Mouse (Mus musculus): ENCODE measurements around the gene Lrrc52. TPM values are rescaled to one million over a fixed set of nuclear protein-coding genes. Genes with fewer than 3 reads are reported as not detected.

Gene Lrrc52
- polyA plus RNA-seq (2014; fragmentation: Nextera tagmentation; extraction: Ambion mirVana): not detected in 2 replicates

DNA sequence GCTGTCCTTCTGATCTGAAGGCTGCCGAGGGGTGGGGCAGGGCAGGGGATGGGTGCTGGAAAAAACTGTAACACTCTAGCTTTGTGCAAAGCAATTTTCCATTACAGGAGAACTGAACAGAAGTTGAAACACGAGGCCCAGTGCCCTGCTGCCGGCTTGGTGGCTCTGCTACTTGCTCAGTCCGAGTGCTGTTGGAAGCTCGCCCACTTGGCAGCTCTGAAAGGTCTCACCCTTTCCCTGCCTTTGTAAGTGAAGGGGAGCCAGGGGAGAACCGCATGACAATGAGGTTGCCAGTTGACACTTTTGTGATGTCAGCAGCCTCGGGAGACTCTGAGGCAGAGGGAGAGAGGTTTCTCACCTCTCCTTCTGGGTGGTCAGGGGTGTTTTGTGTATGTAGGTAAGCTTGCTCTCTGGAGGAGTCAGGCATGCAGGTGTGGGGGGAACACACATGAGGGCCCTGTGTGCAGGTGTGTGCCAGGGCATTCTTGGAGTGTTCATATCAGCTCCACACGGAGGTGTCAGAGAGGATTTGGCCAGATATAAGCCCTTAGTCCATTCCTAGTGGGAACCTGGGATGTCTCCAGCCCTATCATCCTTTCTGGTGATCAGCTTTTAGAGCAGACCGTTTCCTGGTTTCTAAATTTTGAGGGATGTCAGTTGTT, at the start of gene Lrrc52:
Lrrc52 (minus strand) TSS at position 16 of the 662 bp plus-strand sequence.
- Histone ChIP-seq H3K4me2 (ENCODE audit: low read depth, low read length) (no peak within 1 kb of the TSS), H3K9me3 (ENCODE audit: control insufficient read depth, low read length) (no peaks in the 10 kb centered on the region), H3K4me3 (ENCODE audit: low read depth, low read length) (no peak within 1 kb of the TSS), H3K27me3 (ENCODE audit: control insufficient read depth, insufficient read depth, low read length) (no peaks in the 10 kb centered on the region), H3K9ac (replicated peaks; ENCODE audit: low read depth, low read length) (no peak within 1 kb of the TSS), H3K36me3 (ENCODE audit: control insufficient read depth, insufficient read depth, low read length) (no peaks in the 10 kb centered on the region), H3K27ac (ENCODE audit: low read depth, low read length) (no peak within 1 kb of the TSS), H3K4me1 (ENCODE audit: control insufficient read depth, insufficient read depth, low read length) (no peaks in the 10 kb centered on the region)
- 31% methylated on average over 9 of the region's 9 CpGs for WGBS
- ATAC-seq (ENCODE audit: low read depth): peak; percentile 38; the same call in 1 of the 2 replicates

DNA sequence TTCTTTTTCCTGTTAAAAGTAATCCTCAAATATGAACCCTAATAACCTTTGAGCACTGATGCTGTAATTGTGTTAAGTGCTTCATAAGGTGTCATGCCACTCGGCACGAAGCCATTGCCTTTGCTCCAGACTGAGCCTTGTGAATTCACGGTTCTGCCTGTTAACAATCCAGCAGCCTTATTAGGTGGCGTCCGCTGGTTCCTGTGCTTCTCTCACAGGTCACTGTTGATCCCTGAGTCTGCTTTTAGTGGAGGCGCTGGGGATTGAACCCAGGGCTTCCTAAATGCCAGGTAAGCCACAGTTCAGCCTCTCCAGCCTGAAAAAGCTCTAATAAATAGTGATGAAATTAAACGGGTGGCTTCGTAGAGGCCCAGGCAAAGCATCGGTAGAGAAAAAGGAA, 45.0 kb upstream of the Lrrc52 start:
- H3K36me3 ChIP-seq (ENCODE audit: control insufficient read depth, insufficient read depth, low read length): no peaks in the 10 kb centered on the region
- no peaks in the 10 kb centered on the region for H3K4me1 ChIP-seq (ENCODE audit: control insufficient read depth, insufficient read depth, low read length)
- 89% methylated on average over 9 of the region's 9 CpGs for WGBS
- no peak overlapping the region for H3K27ac ChIP-seq (ENCODE audit: low read depth, low read length)
- H3K4me3 ChIP-seq (ENCODE audit: low read depth, low read length): no peak overlapping the region
- no peak overlapping the region for H3K9ac ChIP-seq (replicated peaks; ENCODE audit: low read depth, low read length)
- H3K4me2 ChIP-seq (ENCODE audit: low read depth, low read length): no peak overlapping the region
- H3K9me3 ChIP-seq (ENCODE audit: control insufficient read depth, low read length): no peaks in the 10 kb centered on the region
- no peaks in the 10 kb centered on the region for H3K27me3 ChIP-seq (ENCODE audit: control insufficient read depth, insufficient read depth, low read length)
- no peak for ATAC-seq (ENCODE audit: low read depth)

DNA sequence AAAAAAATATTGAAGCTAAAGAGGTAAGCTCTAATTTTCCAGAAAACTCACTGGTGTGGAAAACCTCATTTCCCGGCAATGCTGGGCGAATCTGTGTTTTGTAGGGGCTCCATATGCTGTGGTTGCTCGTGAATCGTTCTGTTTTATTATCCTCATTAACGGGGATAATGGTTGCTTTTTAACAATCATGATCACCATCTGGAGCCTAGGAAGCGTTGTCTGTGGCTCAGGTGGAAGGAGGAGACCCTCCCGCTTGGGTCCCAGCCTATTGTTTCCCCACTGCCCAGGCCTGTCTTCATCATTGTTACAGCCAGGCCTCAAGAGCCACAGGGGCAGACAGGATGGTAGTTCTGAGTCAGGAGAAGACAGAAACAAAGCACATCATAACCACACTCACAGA, 39.5 kb upstream of the Lrrc52 start:
- H3K27ac ChIP-seq (ENCODE audit: low read depth, low read length): peak overlapping the region; percentile 63

GRCm38 (mm10) chr1:167505427-167505826, 38.8 kb upstream of the Lrrc52 start:
- Histone ChIP-seq H3K9ac (replicated peaks; ENCODE audit: low read depth, low read length) (no peak overlapping the region), H3K4me2 (ENCODE audit: low read depth, low read length) (no peak overlapping the region), H3K4me1 (ENCODE audit: control insufficient read depth, insufficient read depth, low read length) (peaks cover 5% of the 10 kb centered on the region), H3K27me3 (ENCODE audit: control insufficient read depth, insufficient read depth, low read length) (no peaks in the 10 kb centered on the region), H3K9me3 (ENCODE audit: control insufficient read depth, low read length) (no peaks in the 10 kb centered on the region), H3K27ac (ENCODE audit: low read depth, low read length) (peak overlapping the region; percentile 63), H3K4me3 (ENCODE audit: low read depth, low read length) (no peak overlapping the region), H3K36me3 (ENCODE audit: control insufficient read depth, insufficient read depth, low read length) (no peaks in the 10 kb centered on the region)
- ATAC-seq (ENCODE audit: low read depth): peak; percentile 62; the same call in 1 of the 2 replicates
- WGBS: 71% methylated on average over 1 of the region's 1 CpGs

More for the DNA sequence above, 39.5 kb upstream of the Lrrc52 start:
- Histone ChIP-seq H3K4me2 (ENCODE audit: low read depth, low read length) (no peak overlapping the region), H3K27me3 (ENCODE audit: control insufficient read depth, insufficient read depth, low read length) (no peaks in the 10 kb centered on the region), H3K4me1 (ENCODE audit: control insufficient read depth, insufficient read depth, low read length) (peaks cover 4% of the 10 kb centered on the region; the same call in 1 of the 2 replicates), H3K36me3 (ENCODE audit: control insufficient read depth, insufficient read depth, low read length) (no peaks in the 10 kb centered on the region), H3K4me3 (ENCODE audit: low read depth, low read length) (no peak overlapping the region), H3K9ac (replicated peaks; ENCODE audit: low read depth, low read length) (no peak overlapping the region), H3K9me3 (ENCODE audit: control insufficient read depth, low read length) (no peaks in the 10 kb centered on the region)
- peak; percentile 79 for ATAC-seq (ENCODE audit: low read depth)
- WGBS: 12% methylated on average over 7 of the region's 7 CpGs

DNA sequence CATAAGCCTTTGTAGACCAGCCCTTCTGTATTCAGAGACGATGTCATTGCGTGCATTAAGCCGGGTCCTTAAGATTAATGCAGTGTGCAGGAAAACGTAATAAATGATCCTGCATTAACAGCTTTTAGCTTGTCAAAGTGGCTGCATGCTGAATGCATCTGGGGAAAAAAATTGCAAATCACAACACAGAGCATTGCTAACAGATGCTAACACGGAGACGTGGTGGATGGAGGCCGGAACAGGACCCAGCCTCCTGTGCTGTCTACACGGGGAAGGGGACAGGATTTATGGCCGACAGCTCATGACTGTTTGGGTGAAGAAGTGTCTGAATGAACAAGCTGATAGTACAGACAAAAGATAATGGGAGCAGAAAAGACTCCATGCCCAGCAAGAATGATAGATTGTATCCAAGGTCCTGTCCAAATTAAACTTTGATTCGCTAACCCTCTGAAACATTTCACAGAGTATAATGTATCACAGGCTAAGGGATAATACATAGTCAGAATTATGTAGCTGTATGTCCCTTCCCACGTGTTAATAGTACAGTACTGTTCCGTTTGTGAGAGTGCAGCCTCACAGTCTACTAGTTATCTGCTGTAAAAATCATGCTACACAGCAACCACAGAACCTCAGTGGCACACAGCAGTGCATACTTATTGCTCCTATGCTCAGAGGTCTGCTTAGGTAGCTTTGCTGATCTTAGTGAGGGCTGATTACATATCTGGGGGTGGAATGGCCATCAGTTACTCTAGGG, 32.7 kb upstream of the Lrrc52 start:
- Histone ChIP-seq H3K9me3 (ENCODE audit: control insufficient read depth, low read length) (no peaks in the 10 kb centered on the region), H3K4me3 (ENCODE audit: low read depth, low read length) (no peak overlapping the region), H3K27me3 (ENCODE audit: control insufficient read depth, insufficient read depth, low read length) (no peaks in the 10 kb centered on the region), H3K27ac (ENCODE audit: low read depth, low read length) (no peak overlapping the region), H3K9ac (replicated peaks; ENCODE audit: low read depth, low read length) (no peak overlapping the region), H3K4me2 (ENCODE audit: low read depth, low read length) (no peak overlapping the region), H3K36me3 (ENCODE audit: control insufficient read depth, insufficient read depth, low read length) (no peaks in the 10 kb centered on the region), H3K4me1 (ENCODE audit: control insufficient read depth, insufficient read depth, low read length) (peaks cover 8% of the 10 kb centered on the region)
- 27% methylated on average over 12 of the region's 12 CpGs for WGBS
- peak; percentile 82 for ATAC-seq (ENCODE audit: low read depth)

GRCm38 (mm10) chr1:167497991-167498390, 31.4 kb upstream of the Lrrc52 start:
- no peak; the same call in 1 of the 2 replicates for ATAC-seq (ENCODE audit: low read depth)
- H3K27ac ChIP-seq (ENCODE audit: low read depth, low read length): no peak overlapping the region

DNA sequence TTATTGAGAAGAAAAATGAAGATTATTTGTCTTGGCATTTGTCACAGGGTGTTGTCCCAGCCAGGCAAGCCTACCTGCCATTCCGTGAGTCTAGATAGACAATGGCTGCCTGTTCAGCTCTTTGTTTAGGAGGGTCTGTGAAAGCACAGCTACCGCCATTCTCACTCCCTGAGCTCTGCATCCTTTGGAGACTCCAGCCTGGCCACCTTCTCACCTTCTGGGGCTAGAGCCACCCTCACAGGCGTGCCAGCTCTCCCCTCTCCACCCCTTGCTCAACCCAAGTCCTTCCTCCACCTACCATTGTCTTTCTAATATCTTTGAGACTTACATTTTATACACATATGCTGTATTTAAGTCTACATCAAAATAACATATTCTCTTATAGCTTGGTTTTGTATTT, 31.0 kb upstream of the Lrrc52 start:
- no peak overlapping the region for H3K27ac ChIP-seq (ENCODE audit: low read depth, low read length)
- no peak overlapping the region for H3K4me3 ChIP-seq (ENCODE audit: low read depth, low read length)
- no peak overlapping the region for H3K4me2 ChIP-seq (ENCODE audit: low read depth, low read length)
- 45% methylated on average over 3 of the region's 3 CpGs for WGBS
- H3K9ac ChIP-seq (replicated peaks; ENCODE audit: low read depth, low read length): no peak overlapping the region
- H3K36me3 ChIP-seq (ENCODE audit: control insufficient read depth, insufficient read depth, low read length): no peaks in the 10 kb centered on the region
- peaks cover 8% of the 10 kb centered on the region for H3K4me1 ChIP-seq (ENCODE audit: control insufficient read depth, insufficient read depth, low read length)
- H3K27me3 ChIP-seq (ENCODE audit: control insufficient read depth, insufficient read depth, low read length): no peaks in the 10 kb centered on the region
- no peak for ATAC-seq (ENCODE audit: low read depth)
- no peaks in the 10 kb centered on the region for H3K9me3 ChIP-seq (ENCODE audit: control insufficient read depth, low read length)

More at GRCm38 (mm10) chr1:167497991-167498390, 31.4 kb upstream of the Lrrc52 start:
- Histone ChIP-seq H3K9ac (replicated peaks; ENCODE audit: low read depth, low read length) (no peak overlapping the region), H3K36me3 (ENCODE audit: control insufficient read depth, insufficient read depth, low read length) (no peaks in the 10 kb centered on the region), H3K27me3 (ENCODE audit: control insufficient read depth, insufficient read depth, low read length) (no peaks in the 10 kb centered on the region), H3K4me3 (ENCODE audit: low read depth, low read length) (no peak overlapping the region), H3K9me3 (ENCODE audit: control insufficient read depth, low read length) (no peaks in the 10 kb centered on the region), H3K4me1 (ENCODE audit: control insufficient read depth, insufficient read depth, low read length) (peaks cover 8% of the 10 kb centered on the region), H3K4me2 (ENCODE audit: low read depth, low read length) (no peak overlapping the region)
- WGBS: 21% methylated on average over 10 of the region's 10 CpGs

- H3K4me1 ChIP-seq (ENCODE audit: control insufficient read depth, insufficient read depth, low read length): no peaks in the 10 kb centered on the region
- no peaks in the 10 kb centered on the region for H3K36me3 ChIP-seq (ENCODE audit: control insufficient read depth, insufficient read depth, low read length)
- H3K4me2 ChIP-seq (ENCODE audit: low read depth, low read length): no peak overlapping the region
- no peaks in the 10 kb centered on the region for H3K27me3 ChIP-seq (ENCODE audit: control insufficient read depth, insufficient read depth, low read length)
- H3K4me3 ChIP-seq (ENCODE audit: low read depth, low read length): no peak overlapping the region
- WGBS: 91% methylated on average over 7 of the region's 7 CpGs
- no peaks in the 10 kb centered on the region for H3K9me3 ChIP-seq (ENCODE audit: control insufficient read depth, low read length)
- no peak for ATAC-seq (ENCODE audit: low read depth)
- H3K9ac ChIP-seq (replicated peaks; ENCODE audit: low read depth, low read length): no peak overlapping the region
- H3K27ac ChIP-seq (ENCODE audit: low read depth, low read length): no peak overlapping the region
Measured at GRCm38 (mm10) chr1:167491501-167491900, 24.9 kb upstream of the Lrrc52 start.

DNA sequence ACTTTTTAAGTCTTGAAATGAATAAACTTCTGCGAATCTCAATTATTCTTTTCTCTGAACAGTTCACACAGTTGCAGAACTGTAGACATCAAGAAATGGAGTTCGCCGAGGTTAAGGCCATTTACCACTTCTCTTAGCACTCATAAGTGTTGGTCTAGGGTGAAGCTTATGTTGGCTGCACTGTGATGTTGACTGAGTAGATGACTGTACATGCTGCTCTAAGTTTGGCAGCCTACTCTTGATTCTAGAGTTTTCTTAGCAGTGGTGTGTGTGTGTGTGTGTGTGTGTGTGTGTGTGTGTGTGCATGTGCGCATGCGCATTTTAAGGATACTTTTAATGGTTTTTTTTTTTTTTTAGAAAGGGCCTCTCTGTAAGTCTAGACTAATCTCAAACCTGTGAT, 21.4 kb upstream of the Lrrc52 start:
- Histone ChIP-seq H3K4me2 (ENCODE audit: low read depth, low read length) (no peak overlapping the region), H3K27ac (ENCODE audit: low read depth, low read length) (no peak overlapping the region), H3K9ac (replicated peaks; ENCODE audit: low read depth, low read length) (no peak overlapping the region), H3K4me1 (ENCODE audit: control insufficient read depth, insufficient read depth, low read length) (no peaks in the 10 kb centered on the region), H3K9me3 (ENCODE audit: control insufficient read depth, low read length) (no peaks in the 10 kb centered on the region), H3K4me3 (ENCODE audit: low read depth, low read length) (no peak overlapping the region), H3K27me3 (ENCODE audit: control insufficient read depth, insufficient read depth, low read length) (no peaks in the 10 kb centered on the region), H3K36me3 (ENCODE audit: control insufficient read depth, insufficient read depth, low read length) (no peaks in the 10 kb centered on the region)
- WGBS: 89% methylated on average over 5 of the region's 5 CpGs
- no peak for ATAC-seq (ENCODE audit: low read depth)

Data from neural tube, embryonic 14.5 days (tissue).